Mouse (Mus musculus) stomach, postnatal 0 days (tissue): ENCODE results near the gene Nuak2.

Source experiments
- CTCF ChIP-seq: IDR thresholded peaks from 2 replicates; pipeline ENCODE4 v1.5.1; 2016; ENCODE audit warnings: antibody characterized with exemption, low read depth, mild to moderate bottlenecking, moderate library complexity
- EP300 ChIP-seq: optimal IDR thresholded peaks from 2 replicates; pipeline ENCODE3; 2016; ENCODE audit warnings: antibody characterized with exemption

DNA sequence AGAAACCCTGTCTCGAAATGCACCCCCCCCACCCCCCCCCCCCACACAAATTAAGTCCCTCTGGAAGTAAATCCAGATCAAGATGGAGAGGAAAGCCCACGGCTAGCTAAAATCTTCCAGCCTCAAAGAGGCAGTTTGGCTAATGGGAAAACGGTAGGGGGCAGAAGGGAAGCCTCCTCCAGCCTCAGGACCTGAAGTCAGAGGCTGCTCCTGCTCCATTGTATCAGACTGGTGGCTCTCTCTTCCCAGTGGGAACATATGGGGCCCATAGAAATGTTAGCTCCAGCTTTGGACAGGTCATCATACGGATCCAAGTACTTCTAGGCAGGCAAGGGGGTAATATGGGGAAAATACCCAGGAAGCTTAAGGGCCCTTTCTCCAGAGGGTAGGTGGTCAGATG is 49.7 kb downstream of the Nuak2 start:
- TF ChIP-seq CTCF, result no peak
- TF ChIP-seq EP300, result no peak
